Mouse (Mus musculus): ENCODE measurements at regions not wholly inside any gene's neighbourhood (a gene's known extent, or its start where the extent isn't known, plus 50 kb on each side); places are given as distances from the start of the nearest gene placed in this dataset.

GRCm38 (mm10) chr13:16715296-16715960 lies 703.8 kb downstream of the Inhba start:
- Histone ChIP-seq H3K4me1 (ENCODE audit: control insufficient read depth, insufficient read depth, low read length) (no peaks in the 10 kb centered on the region), H3K4me3 (replicated peaks; ENCODE audit: extremely low read depth, low read depth, low read length) (no peak overlapping the region)
- 30% methylated on average over 5 of the region's 5 CpGs for WGBS
- TF ChIP-seq POLR2A (IDR thresholded peaks at IDR 0.05; ENCODE audit: borderline replicate concordance, extremely low read depth, low read depth, low read length) (no peak), CTCF (IDR thresholded peaks at IDR 0.05; ENCODE audit: insufficient read depth, low read length) (no peak)
- DNase-seq: no peak

DNA sequence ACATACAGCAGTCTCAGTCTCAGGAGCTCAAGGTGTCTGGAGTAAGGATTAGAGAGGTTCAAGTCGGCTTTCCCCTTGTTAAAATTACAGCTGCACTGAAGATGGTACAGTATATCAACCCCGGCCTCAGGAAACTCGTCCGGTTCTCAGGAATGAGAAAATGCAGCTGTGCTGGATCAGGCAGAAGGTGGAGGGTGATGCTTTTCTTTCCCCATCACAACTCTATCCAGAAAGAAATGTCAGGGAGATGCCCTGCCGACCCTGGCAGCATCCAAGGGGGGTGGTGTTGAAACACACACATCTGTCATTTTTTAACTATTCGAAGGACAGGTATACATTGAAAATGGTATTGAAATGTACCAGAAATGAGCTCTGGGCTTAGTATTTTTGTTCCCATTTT lies 704.7 kb downstream of the Inhba start:
- TF ChIP-seq CTCF (IDR thresholded peaks at IDR 0.05; ENCODE audit: insufficient read depth, low read length) (no peak), POLR2A (IDR thresholded peaks at IDR 0.05; ENCODE audit: borderline replicate concordance, extremely low read depth, low read depth, low read length) (no peak)
- H3K4me3 ChIP-seq (replicated peaks; ENCODE audit: extremely low read depth, low read depth, low read length): no peak overlapping the region
- DNase-seq: no peak
- H3K4me1 ChIP-seq (ENCODE audit: control insufficient read depth, insufficient read depth, low read length): no peaks in the 10 kb centered on the region
- WGBS: 35% methylated on average over 6 of the region's 6 CpGs

DNA sequence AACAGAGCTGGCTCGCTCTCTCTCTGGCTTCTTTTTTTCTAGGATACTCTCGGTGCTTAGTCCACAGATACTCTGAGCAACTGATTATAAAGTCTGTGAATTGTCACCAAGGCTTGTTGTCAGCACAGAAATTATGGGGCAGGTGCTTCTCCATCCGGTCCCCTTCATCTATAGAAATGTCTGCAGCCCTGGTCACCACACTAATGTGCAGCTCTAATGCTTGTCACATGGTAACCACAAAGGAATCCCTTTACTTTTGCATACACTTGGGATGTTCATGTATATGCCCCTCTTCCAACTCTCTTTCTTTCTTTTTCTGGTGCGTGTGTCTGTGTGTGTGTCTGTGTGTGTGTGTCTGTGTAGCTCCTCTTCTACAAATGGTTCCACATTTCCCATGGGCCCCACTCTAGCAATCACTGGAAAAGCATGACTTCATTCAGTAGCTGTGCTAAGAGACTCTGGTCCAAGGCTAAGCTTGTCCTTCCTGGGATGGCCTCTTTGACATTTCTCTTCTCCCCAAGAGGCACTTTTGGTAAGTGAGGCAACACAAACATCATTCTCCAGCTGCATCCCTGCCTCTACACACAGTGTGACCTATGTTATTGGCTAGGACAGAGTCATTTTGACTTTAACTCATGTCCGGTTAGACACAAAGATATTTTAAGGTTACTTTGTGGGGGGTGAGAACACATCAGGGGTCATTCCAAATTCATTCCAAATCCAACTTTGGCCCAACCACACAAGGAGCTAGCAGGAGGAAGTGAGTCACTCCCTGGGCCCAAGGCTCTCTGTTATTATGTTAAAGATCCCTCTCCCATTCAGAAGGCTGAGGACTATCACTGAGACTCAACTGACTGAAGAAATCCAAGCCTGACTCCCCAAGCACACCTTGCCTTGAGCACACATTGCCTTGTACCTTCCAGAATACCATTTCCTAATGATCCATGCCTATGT lies 705.4 kb downstream of the Inhba start:
- no peak overlapping the region for H3K4me3 ChIP-seq (replicated peaks; ENCODE audit: extremely low read depth, low read depth, low read length)
- 78% methylated on average over 5 of the region's 5 CpGs for WGBS
- H3K4me1 ChIP-seq (ENCODE audit: control insufficient read depth, insufficient read depth, low read length): no peaks in the 10 kb centered on the region
- TF ChIP-seq CTCF (IDR thresholded peaks at IDR 0.05; ENCODE audit: insufficient read depth, low read length): no peak
- TF ChIP-seq POLR2A (IDR thresholded peaks at IDR 0.05; ENCODE audit: borderline replicate concordance, extremely low read depth, low read depth, low read length): no peak
- DNase-seq: no peak

DNA sequence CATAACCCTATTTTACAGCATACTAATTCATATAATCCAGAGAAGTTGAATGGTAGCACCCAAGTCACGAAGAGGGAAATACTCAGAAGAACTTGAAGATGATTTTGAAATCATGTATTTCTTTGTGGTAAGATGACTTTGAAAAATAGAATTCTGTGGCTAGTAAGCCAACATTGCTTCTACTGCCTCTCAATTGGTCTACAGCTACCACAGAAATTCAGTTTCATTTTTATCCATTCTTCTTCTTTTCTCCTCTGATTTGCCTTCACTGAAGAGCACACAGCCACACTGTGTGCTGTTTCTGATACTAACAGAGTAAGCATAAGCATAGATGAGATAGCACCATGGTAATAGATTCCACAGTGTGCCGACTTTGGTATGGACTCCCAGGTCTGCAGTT lies 708.4 kb downstream of the Inhba start:
- H3K4me1 ChIP-seq (ENCODE audit: control insufficient read depth, insufficient read depth, low read length): no peaks in the 10 kb centered on the region
- 78% methylated on average over 2 of the region's 2 CpGs for WGBS
- no peak for DNase-seq
- H3K4me3 ChIP-seq (replicated peaks; ENCODE audit: extremely low read depth, low read depth, low read length): no peak overlapping the region
- TF ChIP-seq POLR2A (IDR thresholded peaks at IDR 0.05; ENCODE audit: borderline replicate concordance, extremely low read depth, low read depth, low read length): no peak
- no peak for TF ChIP-seq CTCF (IDR thresholded peaks at IDR 0.05; ENCODE audit: insufficient read depth, low read length)

- WGBS: 66% methylated on average over 5 of the region's 5 CpGs
- Histone ChIP-seq H3K4me1 (ENCODE audit: control insufficient read depth, insufficient read depth, low read length) (no peaks in the 10 kb centered on the region), H3K4me3 (replicated peaks; ENCODE audit: extremely low read depth, low read depth, low read length) (no peak overlapping the region)
- no peak for DNase-seq
- no peak for TF ChIP-seq CTCF (IDR thresholded peaks at IDR 0.05; ENCODE audit: insufficient read depth, low read length)
- no peak for TF ChIP-seq POLR2A (IDR thresholded peaks at IDR 0.05; ENCODE audit: borderline replicate concordance, extremely low read depth, low read depth, low read length)
These were observed 713.7 kb downstream of the Inhba start for GRCm38 (mm10) chr13:16725350-16725749.

GRCm38 (mm10) chr13:16738313-16738712 lies 726.7 kb downstream of the Inhba start:
- no peak for TF ChIP-seq CTCF (IDR thresholded peaks at IDR 0.05; ENCODE audit: insufficient read depth, low read length)
- no peak for TF ChIP-seq POLR2A (IDR thresholded peaks at IDR 0.05; ENCODE audit: borderline replicate concordance, extremely low read depth, low read depth, low read length)
- Histone ChIP-seq H3K4me3 (replicated peaks; ENCODE audit: extremely low read depth, low read depth, low read length) (no peak overlapping the region), H3K4me1 (ENCODE audit: control insufficient read depth, insufficient read depth, low read length) (no peaks in the 10 kb centered on the region)
- WGBS: 68% methylated on average over 1 of the region's 1 CpGs
- no peak for DNase-seq

GRCm38 (mm10) chr13:16739563-16739962 lies 727.9 kb downstream of the Inhba start:
- WGBS: 79% methylated on average over 3 of the region's 3 CpGs
- TF ChIP-seq CTCF (IDR thresholded peaks at IDR 0.05; ENCODE audit: insufficient read depth, low read length) (no peak), POLR2A (IDR thresholded peaks at IDR 0.05; ENCODE audit: borderline replicate concordance, extremely low read depth, low read depth, low read length) (no peak)
- H3K4me3 ChIP-seq (replicated peaks; ENCODE audit: extremely low read depth, low read depth, low read length): no peak overlapping the region
- H3K4me1 ChIP-seq (ENCODE audit: control insufficient read depth, insufficient read depth, low read length): no peaks in the 10 kb centered on the region
- DNase-seq: no peak

DNA sequence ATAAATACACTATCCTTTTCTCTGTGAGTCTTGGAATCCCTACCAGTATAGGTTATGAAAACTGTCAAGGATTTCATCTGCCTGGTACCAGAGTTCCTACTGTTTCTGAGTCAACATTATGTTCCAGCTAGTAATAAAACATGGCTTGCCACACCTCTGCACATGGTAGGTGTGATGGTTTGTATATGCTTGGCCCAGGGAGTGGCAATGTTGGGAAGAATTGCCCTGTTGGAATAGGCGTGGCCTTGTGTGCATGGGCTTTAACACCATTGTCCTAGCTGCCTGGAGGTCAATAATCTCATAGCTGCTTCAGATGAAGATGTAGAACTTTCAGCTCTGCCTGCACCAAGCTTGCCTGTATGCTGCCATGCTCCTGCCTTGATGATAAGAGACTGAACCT lies 732.6 kb downstream of the Inhba start:
- TF ChIP-seq POLR2A (IDR thresholded peaks at IDR 0.05; ENCODE audit: borderline replicate concordance, extremely low read depth, low read depth, low read length) (no peak), CTCF (IDR thresholded peaks at IDR 0.05; ENCODE audit: insufficient read depth, low read length) (no peak)
- Histone ChIP-seq H3K4me1 (ENCODE audit: control insufficient read depth, insufficient read depth, low read length) (no peaks in the 10 kb centered on the region), H3K4me3 (replicated peaks; ENCODE audit: extremely low read depth, low read depth, low read length) (no peak overlapping the region)
- 95% methylated on average over 1 of the region's 1 CpGs for WGBS
- no peak for DNase-seq

DNA sequence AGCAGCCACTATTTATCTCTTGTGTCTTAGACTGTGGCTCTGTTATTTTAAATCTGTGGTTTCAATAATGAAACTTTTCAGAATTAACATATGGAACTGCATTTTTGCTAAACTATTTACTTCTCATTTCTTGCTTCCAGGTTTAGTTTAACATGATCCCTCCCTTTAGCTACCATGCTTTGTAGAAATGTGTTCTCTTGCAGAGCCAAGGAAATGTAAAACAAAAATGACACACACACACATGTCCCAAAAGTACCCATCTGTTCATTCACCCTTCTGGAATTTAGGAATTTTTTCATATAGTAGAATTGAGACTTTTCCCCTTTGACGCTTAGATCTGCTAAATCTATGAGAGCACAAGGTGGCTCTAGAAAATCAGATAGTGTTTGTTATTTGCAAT lies 734.0 kb downstream of the Inhba start:
- 93% methylated on average over 1 of the region's 1 CpGs for WGBS
- TF ChIP-seq CTCF (IDR thresholded peaks at IDR 0.05; ENCODE audit: insufficient read depth, low read length) (no peak), POLR2A (IDR thresholded peaks at IDR 0.05; ENCODE audit: borderline replicate concordance, extremely low read depth, low read depth, low read length) (no peak)
- no peak for DNase-seq
- no peak overlapping the region for H3K4me3 ChIP-seq (replicated peaks; ENCODE audit: extremely low read depth, low read depth, low read length)
- H3K4me1 ChIP-seq (ENCODE audit: control insufficient read depth, insufficient read depth, low read length): no peaks in the 10 kb centered on the region

All from lung, adult 2 months (tissue).